Mouse (Mus musculus): ENCODE measurements at regions not wholly inside any gene's neighbourhood (a gene's known extent, or its start where the extent isn't known, plus 50 kb on each side); places are given as distances from the start of the nearest gene placed in this dataset.

DNA sequence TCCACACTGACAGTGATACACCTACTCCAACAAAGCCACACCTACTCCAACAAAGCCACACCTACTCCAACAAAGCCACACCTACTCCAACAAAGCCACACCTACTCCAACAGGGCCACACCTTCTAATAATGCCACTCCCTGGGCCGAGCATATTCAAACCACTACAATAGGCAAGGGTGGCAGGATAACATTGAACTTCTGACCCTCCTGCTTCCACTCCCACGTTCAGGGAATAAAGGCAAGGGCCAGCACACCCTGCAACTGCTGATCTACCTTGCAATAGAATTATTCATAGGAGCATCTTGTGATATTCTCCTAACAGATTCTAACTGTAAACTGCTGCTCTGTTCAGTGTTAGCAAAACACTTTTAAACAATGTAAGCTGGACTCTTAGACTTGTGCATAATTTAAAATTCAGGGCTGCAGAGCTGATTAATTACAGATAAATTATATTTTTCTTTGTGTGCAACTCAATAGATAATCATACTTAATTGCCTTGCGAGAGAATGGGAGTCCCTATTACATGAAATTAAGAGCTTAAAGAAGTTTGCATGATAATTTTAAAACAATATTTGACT is 107.7 kb upstream of the Trpc4 start:
- TF ChIP-seq CTCF (IDR thresholded peaks at IDR 0.05): no peak
- TF ChIP-seq EP300 (IDR thresholded peaks at IDR 0.05): no peak
